Mouse (Mus musculus) olfactory bulb, adult 2 months (tissue): ENCODE results near the gene Cacng8.

ENCODE experiments used
- CTCF ChIP-seq: fragments of 200-500 bp; IDR thresholded peaks from 2 replicates; pipeline ENCODE4 v1.5.1; 2012; ENCODE audit warnings: low read depth, mild to moderate bottlenecking, low read length, moderate library complexity; ENCODE audit not compliant: insufficient read depth
- POLR2A ChIP-seq: fragments of 200-500 bp; IDR thresholded peaks from 2 replicates; pipeline ENCODE4 v1.6.1; 2012; ENCODE audit warnings: mild to moderate bottlenecking, low read depth, low read length, moderate library complexity; ENCODE audit not compliant: insufficient read depth

- TF ChIP-seq POLR2A (no peak), CTCF (no peak)
Measured at GRCm38 (mm10) chr7:3460261-3460660, 69.8 kb downstream of the Cacng8 start.
